Mouse (Mus musculus): ENCODE results near the gene Pde1b. TPM values are rescaled to one million over a fixed set of nuclear protein-coding genes. Genes with fewer than 3 reads are reported as not detected.

Pde1b gene
- polyA plus RNA-seq (2014; fragmentation: Illumina TruSeq; extraction: RNeasy Lipid Tissue Mini Kit (QIAGEN cat#74804); ENCODE audit: low replicate concordance): 1.2 TPM

GRCm38 (mm10) chr15:103502435-103503250 lies at the start of gene Pde1b:
Pde1b (plus strand) TSS chr15:103503034.

GRCm38 (mm10) chr15:103453551-103454218 lies 49.1 kb upstream of the Pde1b start, which contains the start of gene Nckap1l:
Nckap1l (plus strand) TSS chr15:103453794.

GRCm38 (mm10) chr15:103537822-103538213 lies 35.0 kb downstream of the Pde1b start, which contains the start of gene Ppp1r1a:
Ppp1r1a (minus strand) TSS chr15:103538003.

GRCm38 (mm10) chr15:103564981-103565380 lies 62.1 kb downstream of the Pde1b start, which contains the start of gene Glycam1:
Glycam1 (minus strand) TSS chr15:103565081.

Other genes starting within 250 kb of the Pde1b start
- not detected for gene Nfe2, start 244.6 kb upstream of the Pde1b start, polyA plus RNA-seq (2014; fragmentation: Illumina TruSeq; extraction: RNeasy Lipid Tissue Mini Kit (QIAGEN cat#74804); ENCODE audit: low replicate concordance)
- gene Copz1, start 230.3 kb upstream of the Pde1b start, polyA plus RNA-seq (2014; fragmentation: Illumina TruSeq; extraction: RNeasy Lipid Tissue Mini Kit (QIAGEN cat#74804); ENCODE audit: low replicate concordance): 129 TPM
- not detected for gene Gpr84, start 192.4 kb upstream of the Pde1b start, polyA plus RNA-seq (2014; fragmentation: Illumina TruSeq; extraction: RNeasy Lipid Tissue Mini Kit (QIAGEN cat#74804); ENCODE audit: low replicate concordance)
- gene Zfp385a, start 162.9 kb upstream of the Pde1b start, polyA plus RNA-seq (2014; fragmentation: Illumina TruSeq; extraction: RNeasy Lipid Tissue Mini Kit (QIAGEN cat#74804); ENCODE audit: low replicate concordance): not detected
- gene Itga5, start 136.3 kb upstream of the Pde1b start, polyA plus RNA-seq (2014; fragmentation: Illumina TruSeq; extraction: RNeasy Lipid Tissue Mini Kit (QIAGEN cat#74804); ENCODE audit: low replicate concordance): not detected
- gene Gtsf1, start 72.6 kb upstream of the Pde1b start, polyA plus RNA-seq (2014; fragmentation: Illumina TruSeq; extraction: RNeasy Lipid Tissue Mini Kit (QIAGEN cat#74804); ENCODE audit: low replicate concordance): not detected
- gene Gtsf2, start 54.6 kb upstream of the Pde1b start, polyA plus RNA-seq (2014; fragmentation: Illumina TruSeq; extraction: RNeasy Lipid Tissue Mini Kit (QIAGEN cat#74804); ENCODE audit: low replicate concordance): not detected
- gene Nckap1l, start 49.2 kb upstream of the Pde1b start, polyA plus RNA-seq (2014; fragmentation: Illumina TruSeq; extraction: RNeasy Lipid Tissue Mini Kit (QIAGEN cat#74804); ENCODE audit: low replicate concordance): 7.4 TPM
- not detected for gene Ppp1r1a, start 35.0 kb downstream of the Pde1b start, polyA plus RNA-seq (2014; fragmentation: Illumina TruSeq; extraction: RNeasy Lipid Tissue Mini Kit (QIAGEN cat#74804); ENCODE audit: low replicate concordance)
- 3.4 TPM for gene Glycam1, start 62.0 kb downstream of the Pde1b start, polyA plus RNA-seq (2014; fragmentation: Illumina TruSeq; extraction: RNeasy Lipid Tissue Mini Kit (QIAGEN cat#74804); ENCODE audit: low replicate concordance)